Mouse (Mus musculus) left cerebral cortex, postnatal 14 days (tissue): ENCODE data around the gene Dqx1. TPM values are rescaled to one million over a fixed set of nuclear protein-coding genes. Genes with fewer than 3 reads are reported as not detected.

Source experiments
- DNase-seq, 2 experiments: peaks; one replicate each; pipeline ENCODE4 v3.0.0; 2021 to 2022; ENCODE audit warnings: low spot score in 2 of 2, mixed read lengths in 1 of 2
- intact Hi-C: fragments of 180-260 bp; cut with DNase I; formaldehyde crosslinking; loops from one replicate; pipeline ENCODE4 v1.15.1; 2025
- total RNA-seq, 2 experiments: library from RNA; stranded (reverse); gene quantifications; 2 replicates each; pipeline ENCODE4 v1.2.3; 2021

Dqx1 gene
- total RNA-seq, 2 experiments from 2014 or later, result 0.44 to 0.79 TPM

DNA sequence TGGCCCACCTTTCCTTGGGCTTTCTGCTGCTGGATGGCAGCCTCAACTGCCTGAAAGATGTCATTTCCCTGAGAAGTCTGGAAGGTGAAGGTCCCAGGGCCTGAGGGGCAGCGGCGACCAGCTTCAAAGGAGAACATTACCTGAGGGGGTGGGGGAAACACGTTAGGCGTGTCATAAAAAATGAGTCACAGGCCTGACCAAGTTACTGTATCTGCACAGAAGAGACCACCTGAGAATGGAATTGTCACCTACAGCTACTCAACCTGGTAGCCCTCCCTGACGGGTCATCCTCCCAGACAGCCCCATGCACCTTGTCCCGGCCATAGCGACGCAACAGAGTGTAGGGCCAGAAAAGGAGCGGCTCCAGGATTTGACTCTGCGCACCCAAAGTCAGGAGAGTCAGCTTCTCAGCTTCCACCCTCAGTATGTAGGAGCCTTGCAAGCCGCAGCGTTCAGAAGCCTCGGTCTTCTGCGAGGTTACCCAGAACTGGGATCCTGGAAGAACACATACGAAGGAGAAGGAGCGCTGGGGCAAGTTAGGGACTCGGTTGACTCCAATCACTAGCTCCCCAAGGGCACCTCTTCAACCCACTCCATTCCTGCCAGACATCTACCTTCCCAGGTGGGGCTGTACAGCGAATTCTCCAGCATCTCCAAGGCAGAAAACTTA is 25.6 kb upstream of the Dqx1 start:
- no peak for DNase-seq
- intact Hi-C loops, result no loop called here

DNA sequence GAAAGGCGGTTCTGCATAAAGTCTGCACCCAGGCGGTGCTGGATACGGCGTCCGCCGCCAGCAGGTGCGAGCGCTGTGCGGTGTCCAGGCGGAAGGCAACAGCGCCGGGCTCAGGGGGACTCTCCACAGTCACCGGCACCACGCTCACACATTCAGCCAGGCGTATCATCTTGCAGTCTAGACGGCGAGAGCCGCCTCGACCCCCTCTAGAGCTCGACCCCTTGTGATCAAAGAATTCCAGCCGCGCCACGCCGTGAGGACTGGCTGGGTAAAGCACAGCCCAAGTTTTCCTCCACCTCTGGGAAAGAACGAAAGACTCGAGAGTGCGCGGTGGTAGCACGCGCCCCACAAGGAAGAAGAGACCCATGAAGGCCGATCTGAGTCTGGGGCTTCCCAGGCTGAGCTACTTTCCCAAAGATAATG is 24.9 kb upstream of the Dqx1 start:
- intact Hi-C loops, result no loop called here
- no peak for DNase-seq

GRCm38 (mm10) chr6:83033249-83034185 is 24.1 kb upstream of the Dqx1 start, which contains the start of the genes Dok1 and Loxl3:
Dok1 (minus strand) TSS chr6:83033471.
Loxl3 (plus strand) TSS chr6:83034173.
- DNase-seq, result peak in 1 of 2 experiments; percentile 39
- intact Hi-C loops, result no loop called here

DNA sequence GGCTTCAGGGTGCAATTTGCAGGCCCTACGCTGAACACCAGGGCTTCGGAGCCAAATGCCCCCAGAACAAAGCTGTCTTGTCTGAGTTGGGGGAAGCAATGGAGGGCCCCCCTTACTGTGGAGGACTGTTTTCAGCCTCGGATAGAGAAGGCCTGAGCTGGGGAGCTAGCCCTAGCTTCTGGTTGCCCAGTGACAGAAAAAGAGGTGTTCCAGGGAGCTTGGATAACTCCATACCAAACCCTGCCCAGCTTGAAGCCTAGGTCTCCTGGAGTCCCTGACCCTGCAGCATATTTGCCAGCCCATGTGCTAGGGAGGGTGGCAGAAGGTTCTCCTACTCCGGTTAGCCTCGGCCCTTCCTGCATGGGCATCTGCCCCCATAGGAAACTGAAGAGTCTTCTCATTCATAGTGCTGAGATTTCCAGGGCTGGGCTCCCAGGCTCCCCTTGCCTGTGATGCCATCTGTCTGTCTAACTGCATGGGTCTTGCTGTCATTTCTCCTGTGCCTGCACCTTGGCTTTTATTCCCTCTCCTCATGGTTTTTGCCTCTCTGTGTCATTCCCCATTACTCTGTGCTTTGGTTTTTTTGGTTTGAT is 23.1 kb upstream of the Dqx1 start:
- DNase-seq, result no peak
- intact Hi-C loops, result no loop called here

- DNase-seq, result no peak
- intact Hi-C loops, result no loop called here
These were observed 20.5 kb upstream of the Dqx1 start for GRCm38 (mm10) chr6:83037188-83037587.

DNA sequence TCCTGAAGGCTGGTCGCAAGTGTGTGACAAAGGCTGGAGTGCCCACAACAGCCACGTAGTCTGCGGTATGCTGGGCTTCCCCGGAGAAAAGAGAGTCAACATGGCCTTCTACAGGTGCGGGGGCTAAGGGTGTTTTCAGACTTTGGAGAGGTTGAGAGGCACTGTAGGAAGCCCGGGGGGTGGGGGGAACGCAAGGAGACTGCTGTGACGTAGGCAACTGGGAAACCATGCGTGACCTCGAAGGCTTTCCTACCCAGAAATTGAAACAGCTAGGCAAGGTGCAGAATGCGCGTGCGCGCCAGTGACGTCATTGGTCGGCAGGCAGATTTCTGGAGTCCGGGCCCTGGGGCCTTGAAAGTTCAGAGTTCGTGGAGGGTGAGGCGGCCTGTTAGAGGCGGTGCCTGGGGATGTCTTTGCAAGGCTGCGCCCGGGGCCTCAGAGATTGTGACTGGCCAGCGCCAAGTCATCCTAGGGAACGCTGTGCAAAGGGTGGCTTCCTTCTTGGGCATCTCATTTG is 19.1 kb upstream of the Dqx1 start:
- peak; percentile 82 to 86 for DNase-seq
- intact Hi-C loops, result no loop called here

DNA sequence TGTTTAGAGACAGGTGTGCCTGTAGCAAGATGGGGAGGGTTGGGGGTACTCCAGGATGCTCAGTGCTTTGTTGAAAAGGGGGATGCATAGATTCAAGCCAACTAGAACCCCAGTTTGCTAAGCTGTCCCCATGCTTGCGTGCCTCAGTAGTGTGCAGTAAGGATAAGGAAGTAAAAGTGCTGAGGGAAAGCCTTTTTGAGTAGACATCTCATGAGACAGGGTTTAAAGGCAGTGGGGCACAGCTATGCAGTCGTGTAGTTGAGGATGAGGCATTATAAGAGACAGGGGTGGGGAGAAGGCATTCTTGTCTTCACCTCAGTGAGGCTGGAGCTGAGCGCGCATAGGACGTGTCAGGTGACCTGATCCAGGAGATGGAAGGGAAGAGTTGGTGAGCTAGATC is 17.0 kb upstream of the Dqx1 start:
- no peak for DNase-seq
- intact Hi-C loops, result no loop called here

DNA sequence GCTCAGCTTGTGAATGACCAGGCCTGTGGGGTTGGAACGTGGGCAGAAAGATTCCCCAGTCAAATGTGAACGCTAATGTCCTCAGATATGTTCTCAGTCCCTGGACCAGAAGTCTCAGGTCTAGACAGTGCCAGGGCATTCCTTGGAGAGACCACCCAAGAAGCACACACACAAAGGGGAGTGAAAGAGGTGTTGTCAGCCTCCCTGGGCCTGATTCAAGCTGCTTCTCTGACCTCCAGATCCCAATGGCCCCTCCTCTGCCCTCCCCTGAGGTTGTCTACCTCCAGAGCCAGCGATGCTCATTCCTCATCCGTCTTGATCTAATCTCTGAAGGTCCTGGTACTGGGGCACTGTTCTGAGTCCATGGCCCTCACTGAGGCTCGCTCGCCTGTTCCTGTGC is 14.1 kb upstream of the Dqx1 start:
- intact Hi-C loops, result no loop called here
- DNase-seq, result no peak

- intact Hi-C loops, result no loop called here
- no peak for DNase-seq
These were observed 13.7 kb upstream of the Dqx1 start for GRCm38 (mm10) chr6:83043993-83044392.

GRCm38 (mm10) chr6:83044742-83045141 is 12.9 kb upstream of the Dqx1 start:
- DNase-seq, result no peak
- intact Hi-C loops, result no loop called here

GRCm38 (mm10) chr6:83049367-83049766 is 8.3 kb upstream of the Dqx1 start:
- intact Hi-C loops, result no loop called here
- no peak for DNase-seq

DNA sequence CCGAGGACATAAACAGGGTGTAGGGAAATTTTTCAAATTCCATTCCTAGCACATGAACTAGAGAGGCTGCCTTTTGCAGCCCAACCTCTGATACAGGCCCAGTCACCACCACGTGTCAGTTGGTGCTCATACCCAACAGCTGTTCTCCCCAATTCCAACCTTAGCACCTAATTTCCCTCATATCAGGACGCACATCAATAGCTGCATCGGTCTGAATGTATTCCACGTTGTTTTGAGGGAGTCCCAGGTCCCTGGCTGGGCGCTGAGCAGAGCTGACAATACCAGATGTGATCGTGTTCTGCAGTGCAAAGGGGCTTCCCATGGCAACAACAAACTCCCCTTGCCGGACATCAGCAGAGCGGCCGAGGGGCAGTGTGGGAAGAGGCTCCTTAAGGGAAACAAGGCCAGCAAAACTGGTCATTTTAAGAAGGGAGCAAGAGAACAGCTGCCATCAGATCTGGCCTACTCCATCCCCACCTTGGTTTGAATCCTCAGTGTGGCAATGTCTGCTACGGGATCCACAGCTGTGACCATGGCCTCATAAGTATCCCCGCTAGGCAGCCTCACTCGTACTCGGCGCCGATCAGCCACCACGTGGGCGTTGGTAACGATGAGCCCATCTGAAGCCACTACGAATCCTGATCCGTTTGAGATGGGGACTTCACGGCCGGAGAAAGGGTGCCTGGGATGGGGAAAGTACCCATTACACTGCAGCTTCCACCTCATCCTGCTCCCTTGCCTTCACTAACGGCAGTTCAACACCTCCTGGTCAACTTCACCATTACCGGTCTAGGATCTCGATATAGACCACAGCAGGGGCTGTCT is 4.3 kb upstream of the Dqx1 start:
- intact Hi-C loops, result no loop called here
- DNase-seq, result peak; percentile 43 to 62

DNA sequence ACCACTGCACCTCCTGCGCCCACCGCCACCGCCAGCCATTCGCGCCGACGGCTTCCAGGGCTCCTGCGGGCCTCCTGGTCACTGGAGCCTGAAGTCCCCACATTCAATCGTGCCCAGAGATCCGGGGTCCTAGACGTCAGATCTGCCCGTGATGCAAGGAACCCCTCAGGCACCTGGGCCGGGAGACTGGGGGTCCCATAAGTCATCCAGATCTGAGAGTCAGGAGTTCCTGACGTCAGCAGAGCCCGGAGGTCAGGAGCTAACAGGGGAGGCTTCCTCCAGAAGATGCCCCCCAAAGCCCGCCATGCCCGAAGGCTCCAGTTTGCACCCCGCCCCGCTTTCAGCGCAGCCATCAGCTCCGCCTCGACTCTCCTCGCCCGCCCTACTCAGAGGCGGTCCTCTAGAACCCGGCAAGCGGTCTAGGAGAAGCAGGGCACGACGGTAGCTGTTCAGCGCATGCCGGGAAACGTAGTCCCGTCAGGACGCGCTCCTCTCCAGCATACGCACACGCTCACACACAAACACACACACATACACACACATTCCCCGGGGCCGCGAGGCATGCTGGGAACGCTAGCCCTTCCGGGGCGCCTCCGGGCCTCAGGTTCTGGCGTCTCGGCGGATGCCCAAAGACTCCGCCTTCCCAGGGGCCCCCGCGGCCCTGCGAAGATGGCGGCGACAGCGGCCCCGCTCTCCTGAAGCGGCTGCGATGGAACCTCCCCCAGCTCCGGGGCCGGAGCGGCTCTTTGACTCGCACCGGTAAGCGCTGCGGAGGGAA is 3.4 kb upstream of the Dqx1 start, which contains the start of gene Aup1:
Gene Aup1, plus strand, starts transcription at position 448 of the 778 bp plus-strand sequence.
- peak; percentile 98 to 99 for DNase-seq
- intact Hi-C loops, result loop anchor here (1.0 kb wide), 2 partner anchors 47 to 58 kb away; partner anchors contain the start of genes Ccdc142 and Gm42688

DNA sequence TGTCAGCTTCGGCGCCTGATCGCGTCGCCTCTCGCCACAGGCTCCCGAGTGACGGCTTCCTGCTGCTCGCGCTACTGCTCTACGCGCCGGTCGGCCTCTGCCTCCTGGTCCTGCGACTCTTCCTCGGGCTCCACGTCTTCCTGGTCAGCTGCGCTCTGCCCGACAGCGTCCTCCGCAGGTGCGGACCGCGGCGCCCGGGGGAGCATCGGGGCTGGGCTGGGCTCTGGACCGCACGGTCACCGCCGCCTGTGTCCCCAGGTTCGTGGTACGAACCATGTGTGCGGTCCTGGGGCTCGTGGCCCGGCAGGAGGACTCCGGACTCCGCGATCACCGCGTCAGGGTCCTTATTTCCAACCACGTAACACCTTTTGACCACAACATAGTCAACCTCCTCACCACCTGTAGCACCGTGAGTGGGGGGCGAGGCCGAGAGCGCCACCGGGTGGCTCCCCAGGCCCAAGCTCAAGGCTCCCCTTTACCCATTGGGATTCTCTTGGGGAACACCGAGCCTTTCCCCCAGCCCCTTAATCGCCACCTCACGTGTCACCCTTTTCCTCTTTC is 2.7 kb upstream of the Dqx1 start, which contains the start of gene Htra2:
Gene Htra2, minus strand, starts transcription at position 403 of the 561 bp plus-strand sequence.
- intact Hi-C loops, result loop anchor here (1.0 kb wide), 2 partner anchors 46 to 59 kb away; partner anchors contain the start of genes Ccdc142 and Gm42688
- DNase-seq, result peak in 1 of 2 experiments; percentile 46

DNA sequence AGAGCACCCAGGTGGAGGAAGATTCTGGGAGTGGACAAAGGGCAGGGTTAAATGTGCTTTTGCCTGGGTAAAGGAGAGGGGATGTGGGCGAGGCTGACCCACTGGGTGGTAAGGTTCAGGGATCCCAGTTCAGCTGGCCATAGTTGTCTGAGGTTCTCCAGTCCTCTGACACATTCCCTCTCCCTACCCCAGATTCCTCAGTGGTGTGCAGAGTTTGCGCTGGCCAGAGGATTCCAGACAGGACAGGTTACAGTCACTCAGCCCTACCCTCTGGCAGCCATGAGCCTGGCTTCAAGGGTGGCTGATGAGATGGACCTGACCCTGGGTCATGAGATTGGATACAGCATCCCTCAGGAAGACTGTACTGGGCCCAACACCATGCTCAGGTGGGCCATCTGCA is 1.1 kb downstream of the Dqx1 start:
- intact Hi-C loops, result no loop called here
- DNase-seq, result no peak

DNA sequence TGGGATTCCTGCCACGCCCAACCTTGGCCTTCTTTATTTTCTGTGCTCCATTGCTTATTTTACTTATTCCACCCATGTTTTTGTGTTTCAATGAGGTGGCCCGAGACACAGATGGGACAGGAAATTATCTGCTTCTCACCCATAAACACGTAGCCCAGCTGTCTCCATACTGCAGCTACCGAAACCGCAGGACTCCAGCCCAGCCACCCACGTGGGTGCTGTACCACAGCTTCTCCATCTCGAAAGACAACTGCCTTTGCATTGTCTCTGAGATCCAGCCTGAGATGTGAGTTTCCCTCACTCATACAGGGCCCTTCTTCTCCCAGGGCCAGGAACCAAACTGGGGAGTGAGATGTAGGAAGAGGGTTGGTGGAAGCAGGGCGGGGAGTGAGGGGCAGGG is 8.4 kb downstream of the Dqx1 start:
- intact Hi-C loops, result no loop called here
- no peak for DNase-seq

DNA sequence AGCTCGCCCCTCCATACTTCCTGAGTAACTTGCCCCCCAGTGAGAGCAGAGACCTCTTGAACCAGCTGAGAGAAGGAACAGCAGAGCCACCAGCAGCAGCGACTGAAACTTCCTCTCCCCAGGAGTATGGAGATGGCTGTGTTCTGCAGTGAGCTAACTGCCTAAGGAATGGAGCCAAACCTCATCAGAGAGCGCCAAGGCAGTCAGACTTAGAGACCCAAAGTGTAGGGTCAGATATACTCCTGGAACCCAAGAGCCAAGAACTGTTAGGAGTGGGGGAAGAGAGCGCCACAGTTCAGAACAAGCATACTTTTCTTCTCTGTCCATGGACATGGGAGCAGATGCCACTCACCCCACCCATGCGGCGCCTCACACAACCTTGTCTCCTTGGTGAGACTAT is 8.8 kb downstream of the Dqx1 start:
- intact Hi-C loops, result no loop called here
- no peak for DNase-seq

GRCm38 (mm10) chr6:83068221-83068620 is 10.6 kb downstream of the Dqx1 start:
- DNase-seq, result no peak
- intact Hi-C loops, result no loop called here
